Mouse (Mus musculus) macrophage (primary cell): ENCODE results near the gene Map3k3. TPM values are rescaled to one million over a fixed set of nuclear protein-coding genes. Genes with fewer than 3 reads are reported as not detected.
"Not testable (repeated sequence)": the region's sequence is repeated elsewhere in the genome, so short reads cannot be mapped to it uniquely, and the experiment has no call there.

Experiments used
- H3K27ac ChIP-seq: fragments of 350-480 bp; formaldehyde crosslinking; 2 replicates; pipeline ENCODE4 v1.9.0; 2021
- H3K36me3 ChIP-seq: fragments of 350-480 bp; formaldehyde crosslinking; 2 replicates; pipeline ENCODE4 v1.9.0; 2021; ENCODE audit errors: inconsistent target
- H3K4me3 ChIP-seq: fragments of 350-480 bp; formaldehyde crosslinking; 2 replicates; pipeline ENCODE4 v1.9.0; 2021; ENCODE audit errors: inconsistent target
- H3K79me2 ChIP-seq: fragments of 350-480 bp; formaldehyde crosslinking; 2 replicates; pipeline ENCODE4 v1.9.0; 2021; ENCODE audit errors: inconsistent target
- WGBS: methylation state at CpG from one replicate; pipeline ENCODE4 v1.1.7; 2026; ENCODE audit warnings: inconsistent platforms; ENCODE audit not compliant: missing documents; 5-methylcytosine and 5-hydroxymethylcytosine counted together
- polyA plus RNA-seq: library from polyadenylated mRNA; stranded (reverse); fragments of 250-400 nt; gene quantifications from 3 replicates; pipeline ENCODE4 v1.2.4, GENCODE M21; 2018; ENCODE audit warnings: inconsistent platforms

Map3k3 gene
- polyA plus RNA-seq, 1 experiment from 2014 or later: 49.8 TPM

GRCm38 (mm10) chr11:106124784-106125183 lies 40.4 kb downstream of the Map3k3 start:
- Histone ChIP-seq H3K36me3 (peaks cover 14% of the 10 kb centered on the region; the same call in 1 of the 2 replicates), H3K79me2 (peaks cover 84% of the 10 kb centered on the region), H3K4me3 (no peak overlapping the region), H3K27ac (no peak overlapping the region)
- 82% methylated on average over 4 of the region's 4 CpGs for WGBS

GRCm38 (mm10) chr11:106125827-106126226 lies 41.4 kb downstream of the Map3k3 start:
- H3K36me3 ChIP-seq: peaks cover 14% of the 10 kb centered on the region; the same call in 1 of the 2 replicates
- H3K4me3 ChIP-seq: no peak overlapping the region
- peaks cover 84% of the 10 kb centered on the region for H3K79me2 ChIP-seq
- WGBS: 60% methylated on average over 1 of the region's 1 CpGs
- H3K27ac ChIP-seq: no peak overlapping the region

GRCm38 (mm10) chr11:106126727-106127373 lies 42.4 kb downstream of the Map3k3 start:
- not testable (repeated sequence) for H3K27ac ChIP-seq, H3K4me3 ChIP-seq
- WGBS: no CpG with 5 or more reads among the region's 6 CpGs
- Histone ChIP-seq H3K36me3 (peaks cover 14% of the 10 kb centered on the region; the same call in 1 of the 2 replicates), H3K79me2 (peaks cover 84% of the 10 kb centered on the region)

DNA sequence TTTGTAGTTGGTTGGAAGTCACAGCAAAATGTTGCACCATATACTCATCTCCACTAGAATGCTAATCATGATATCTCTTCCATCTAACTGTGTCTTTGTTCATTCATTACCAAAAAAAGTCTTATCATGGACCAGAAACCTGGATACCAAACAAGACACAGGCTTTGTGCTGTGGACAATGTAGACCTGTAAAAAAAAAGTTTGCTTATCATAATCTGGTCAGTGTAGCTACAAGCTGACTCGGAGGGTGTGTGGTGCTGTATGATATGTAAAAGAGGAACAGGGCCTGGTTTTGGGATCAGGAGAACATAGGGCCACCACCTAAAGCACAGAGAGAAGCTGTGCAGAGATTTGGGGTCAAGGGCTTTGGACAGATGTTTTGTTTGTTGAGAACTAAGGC lies 45.1 kb downstream of the Map3k3 start:
- WGBS: 29% methylated on average over 1 of the region's 1 CpGs
- no peak overlapping the region for H3K4me3 ChIP-seq

DNA sequence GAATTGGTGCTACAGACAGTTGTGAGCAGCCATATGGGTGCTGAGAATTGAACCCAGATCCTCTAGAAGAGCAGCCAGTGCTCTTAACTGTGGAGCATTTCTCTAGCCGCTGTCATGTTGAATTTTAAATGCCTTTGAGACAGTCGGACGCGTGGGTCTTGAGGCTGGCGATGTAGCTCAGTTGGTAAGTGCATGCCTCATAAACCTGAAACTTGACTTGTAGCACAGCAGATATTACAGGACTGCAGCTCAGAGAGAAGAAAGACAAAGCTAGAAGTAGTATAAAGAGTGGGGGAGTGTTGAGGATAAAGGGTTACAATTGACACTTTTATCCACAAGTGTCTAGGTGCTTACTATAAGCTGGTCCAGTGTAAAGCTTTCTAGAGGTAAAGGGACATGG lies 48.1 kb downstream of the Map3k3 start:
- Histone ChIP-seq H3K4me3 (no peak overlapping the region), H3K36me3 (no peaks in the 10 kb centered on the region; the same call in 1 of the 2 replicates), H3K79me2 (peaks cover 72% of the 10 kb centered on the region), H3K27ac (no peak overlapping the region)
- WGBS: 95% methylated on average over 5 of the region's 5 CpGs

More for the DNA sequence above, 45.1 kb downstream of the Map3k3 start:
- no peak overlapping the region for H3K27ac ChIP-seq
- peaks cover 89% of the 10 kb centered on the region for H3K79me2 ChIP-seq
- peaks cover 14% of the 10 kb centered on the region; the same call in 1 of the 2 replicates for H3K36me3 ChIP-seq

GRCm38 (mm10) chr11:106134580-106135528 lies 50.4 kb downstream of the Map3k3 start:
- H3K36me3 ChIP-seq: no peaks in the 10 kb centered on the region; the same call in 1 of the 2 replicates
- peak overlapping the region; percentile 99 for H3K27ac ChIP-seq
- WGBS: under 1% methylated on average over 8 of the region's 8 CpGs
- peaks cover 70% of the 10 kb centered on the region for H3K79me2 ChIP-seq
- peak overlapping the region; percentile 25 for H3K4me3 ChIP-seq

DNA sequence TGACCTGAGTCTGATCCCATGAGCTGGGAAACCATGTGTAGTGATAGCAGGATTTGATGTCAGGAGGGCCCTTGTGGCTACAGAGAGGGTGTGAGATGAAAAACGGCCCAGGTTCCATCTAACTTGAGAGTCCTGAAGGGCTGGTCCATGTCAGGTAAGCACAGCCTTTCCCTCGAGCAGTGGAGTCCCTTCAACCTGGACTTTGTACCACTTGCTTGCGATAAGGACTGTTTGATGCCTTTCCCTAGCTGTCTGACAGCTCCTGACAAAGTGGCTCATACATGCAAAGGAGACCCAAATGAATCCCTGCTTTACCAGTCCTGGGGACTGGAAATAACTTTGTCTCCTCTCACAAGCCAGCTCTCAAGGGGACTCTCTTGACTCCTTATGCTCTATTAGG lies 66.8 kb downstream of the Map3k3 start:
- WGBS: 100% methylated on average over 3 of the region's 3 CpGs
- Histone ChIP-seq H3K27ac (no peak overlapping the region), H3K79me2 (no peaks in the 10 kb centered on the region), H3K4me3 (no peak overlapping the region), H3K36me3 (peaks cover 42% of the 10 kb centered on the region)

GRCm38 (mm10) chr11:106152132-106152531 lies 67.7 kb downstream of the Map3k3 start:
- no peak overlapping the region for H3K4me3 ChIP-seq
- peaks cover 42% of the 10 kb centered on the region for H3K36me3 ChIP-seq
- H3K79me2 ChIP-seq: peaks cover 8% of the 10 kb centered on the region; the same call in 1 of the 2 replicates
- WGBS: 87% methylated on average over 8 of the region's 8 CpGs
- H3K27ac ChIP-seq: no peak overlapping the region

DNA sequence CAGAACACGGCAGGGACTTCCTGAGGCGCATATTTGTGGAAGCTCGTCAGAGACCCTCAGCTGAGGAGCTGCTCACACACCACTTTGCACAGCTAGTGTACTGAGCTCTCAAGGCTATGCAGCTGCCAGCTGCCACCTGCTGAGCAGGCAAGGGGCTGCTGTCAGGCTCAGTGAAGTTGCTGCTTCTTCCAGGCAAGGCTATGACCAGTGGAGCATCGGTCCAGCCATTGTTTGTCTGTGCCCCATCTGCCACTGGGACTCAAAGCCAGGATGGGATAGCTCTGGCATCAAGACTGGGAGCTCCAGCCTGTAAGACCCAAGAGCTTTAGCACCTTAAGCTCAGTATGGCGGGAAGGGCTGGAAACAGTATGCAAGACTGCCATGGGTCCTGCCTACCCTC lies 69.7 kb downstream of the Map3k3 start:
- 85% methylated on average over 3 of the region's 5 CpGs for WGBS
- H3K79me2 ChIP-seq: peaks cover 28% of the 10 kb centered on the region; the same call in 1 of the 2 replicates
- no peak overlapping the region for H3K4me3 ChIP-seq
- H3K36me3 ChIP-seq: peaks cover 34% of the 10 kb centered on the region
- H3K27ac ChIP-seq: peak overlapping the region; percentile 46

- no peak overlapping the region for H3K4me3 ChIP-seq
- no peak overlapping the region for H3K27ac ChIP-seq
- peaks cover 32% of the 10 kb centered on the region; the same call in 1 of the 2 replicates for H3K79me2 ChIP-seq
- WGBS: 88% methylated on average over 2 of the region's 2 CpGs
- H3K36me3 ChIP-seq: peaks cover 27% of the 10 kb centered on the region
Measured at GRCm38 (mm10) chr11:106154770-106155169, 70.4 kb downstream of the Map3k3 start.

GRCm38 (mm10) chr11:106155761-106156160 lies 71.3 kb downstream of the Map3k3 start:
- Histone ChIP-seq H3K27ac (no peak overlapping the region), H3K4me3 (no peak overlapping the region), H3K36me3 (peaks cover 17% of the 10 kb centered on the region), H3K79me2 (peaks cover 32% of the 10 kb centered on the region; the same call in 1 of the 2 replicates)
- WGBS: 24% methylated on average over 2 of the region's 3 CpGs

DNA sequence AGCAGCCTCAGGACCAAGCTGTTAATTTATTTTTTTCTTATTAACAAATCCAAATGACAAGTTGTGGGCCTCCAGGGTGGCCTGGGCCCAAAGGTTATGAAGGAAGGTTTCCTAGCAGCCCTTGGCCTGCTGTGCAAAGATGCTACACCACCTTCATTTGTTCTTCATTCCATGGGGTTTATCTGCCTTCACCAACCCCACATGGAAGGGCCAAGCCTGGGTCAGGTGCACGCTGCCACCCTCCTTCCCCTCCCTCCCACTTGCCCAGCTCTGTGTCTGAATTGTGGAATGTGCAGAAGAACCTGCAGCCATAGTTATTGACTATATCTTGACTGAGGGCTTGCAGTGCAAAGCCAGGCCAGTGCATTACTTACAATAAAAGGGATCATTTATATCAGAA lies 71.8 kb downstream of the Map3k3 start:
- no peak overlapping the region for H3K27ac ChIP-seq
- H3K79me2 ChIP-seq: peaks cover 32% of the 10 kb centered on the region; the same call in 1 of the 2 replicates
- peaks cover 12% of the 10 kb centered on the region for H3K36me3 ChIP-seq
- H3K4me3 ChIP-seq: no peak overlapping the region
- WGBS: 100% methylated on average over 1 of the region's 1 CpGs

DNA sequence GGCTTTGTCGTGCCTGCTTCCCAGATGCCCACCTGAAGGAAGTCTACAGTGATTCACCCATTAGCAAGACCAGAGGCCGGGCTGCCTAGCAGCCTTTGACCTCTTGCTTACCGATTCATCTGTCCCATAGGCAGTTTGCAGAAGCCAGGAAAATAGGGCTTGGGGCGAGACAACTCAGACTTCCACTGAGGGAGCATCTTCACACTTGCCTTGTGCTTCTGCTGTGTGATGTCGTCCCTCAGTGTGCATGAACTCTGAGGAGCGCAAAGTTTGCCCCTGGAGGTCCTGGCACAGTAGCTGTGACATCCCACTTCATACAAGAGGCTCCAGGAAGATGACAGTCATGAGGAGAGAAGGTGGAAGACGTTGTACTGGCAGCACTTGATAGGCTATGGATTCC lies 72.7 kb downstream of the Map3k3 start:
- H3K27ac ChIP-seq: no peak overlapping the region
- H3K79me2 ChIP-seq: peaks cover 32% of the 10 kb centered on the region; the same call in 1 of the 2 replicates
- peaks cover 3% of the 10 kb centered on the region; the same call in 1 of the 2 replicates for H3K36me3 ChIP-seq

GRCm38 (mm10) chr11:106158081-106158929 lies 73.9 kb downstream of the Map3k3 start:
- Histone ChIP-seq H3K27ac (peak overlapping the region; percentile 79), H3K79me2 (peaks cover 32% of the 10 kb centered on the region; the same call in 1 of the 2 replicates), H3K36me3 (peaks cover 5% of the 10 kb centered on the region; the same call in 1 of the 2 replicates), H3K4me3 (peak overlapping the region; percentile 69)
- 32% methylated on average over 14 of the region's 14 CpGs for WGBS

More for the DNA sequence above, 72.7 kb downstream of the Map3k3 start:
- 80% methylated on average over 7 of the region's 7 CpGs for WGBS
- no peak overlapping the region for H3K4me3 ChIP-seq
